Mouse (Mus musculus) right cerebral cortex, postnatal 25 days (tissue): ENCODE results near the gene Gm8281.
"Not testable (repeated sequence)": the region's sequence is repeated elsewhere in the genome, so short reads cannot be mapped to it uniquely, and the experiment has no call there.

ENCODE experiments used
- DNase-seq: peaks from one replicate; pipeline ENCODE4 v3.0.0; 2022

Gene Gm8281

GRCm38 (mm10) chr14:5070611-5071490, at the start of gene Gm8281:
Gene Gm8281 (plus strand): TSS chr14:5071040.
- peak; percentile 1 for DNase-seq

- DNase-seq, result not testable (repeated sequence)
Measured at GRCm38 (mm10) chr14:5050329-5050728, 20.5 kb upstream of the Gm8281 start, which contains the start of gene 4930555G01Rik. Gene 4930555G01Rik (plus strand): TSS chr14:5050629.

GRCm38 (mm10) chr14:5131219-5131618, 60.4 kb downstream of the Gm8281 start, which contains the start of gene Gm8279:
Gene Gm8279 (plus strand): TSS chr14:5131519.
- not testable (repeated sequence) for DNase-seq
